7 mouse cellular contexts compared by ENCODE assay signal in genomic region chr1:171246709-171247452, GRCm38 (mm10). TPM values are rescaled to one million over a fixed set of nuclear protein-coding genes. Genes with fewer than 3 reads are reported as not detected.
A peak's percentile ranks its signal among the peaks of the same experiment; 100 is the strongest.
DNase-seq lines count a peak whose midpoint lies in the region; ATAC-seq lines count a peak whose summit lies in the region.

No protein-coding gene starts in this region.

- H3K9ac ChIP-seq in intestine, embryonic 16.5 days (ENCODE audit: low read depth, low read length): peak overlapping the region; percentile 92
- peak overlapping the region; percentile 89 for H3K9ac ChIP-seq in midbrain, embryonic 11.5 days (ENCODE audit: low read length)

- peak overlapping the region; percentile 85 for H3K27ac ChIP-seq in intestine, embryonic 16.5 days (ENCODE audit: low read length)
- H3K27ac ChIP-seq in midbrain, embryonic 11.5 days (ENCODE audit: low read depth, low read length): peak overlapping the region; percentile 20; the same call in 1 of the 2 replicates

- WGBS in intestine, embryonic 16.5 days: under 1% methylated on average over 41 of the region's 41 CpGs
- under 1% methylated on average over 41 of the region's 41 CpGs for WGBS in midbrain, embryonic 11.5 days

- peak overlapping the region; percentile 83 for H3K4me3 ChIP-seq in intestine, embryonic 16.5 days (ENCODE audit: low read length)
- peak overlapping the region; percentile 64 for H3K4me3 ChIP-seq in midbrain, embryonic 11.5 days (ENCODE audit: low read depth, low read length)

- ATAC-seq in intestine, embryonic 16.5 days: peak; percentile 92
- ATAC-seq in midbrain, embryonic 11.5 days (ENCODE audit: low FRiP score): peak; percentile 92

- peak; percentile 97 for DNase-seq in adrenal gland, adult 8-10 months
- peak; percentile 97 for DNase-seq in embryo, embryonic 9.5 days (ENCODE audit: extremely low spot score)
- peak; percentile 97 to 98 for DNase-seq in gastrocnemius, postnatal 4 days (ENCODE audit: low spot score in 2 of 2)
- DNase-seq in left cerebral cortex, postnatal 36 days (ENCODE audit: low spot score in 2 of 2): peak; percentile 97 to 98
- DNase-seq in midbrain, embryonic 11.5 days (ENCODE audit: low spot score, missing footprints): peak; percentile 100
- peak; percentile 99 for DNase-seq in skeletal muscle tissue, adult 2 months (ENCODE audit: low read depth, low spot score)

- peak overlapping the region; percentile 73 for H3K4me2 ChIP-seq in intestine, embryonic 16.5 days (ENCODE audit: low read depth, low read length)
- peak overlapping the region; percentile 81 for H3K4me2 ChIP-seq in midbrain, embryonic 11.5 days

- intact Hi-C loops in left cerebral cortex, postnatal 36 days (cut with DNase I): no loop called here

- H3K4me1 ChIP-seq in intestine, embryonic 16.5 days (ENCODE audit: control insufficient read depth, insufficient read depth, low read length): peaks cover 36% of the 10 kb centered on the region
- H3K4me1 ChIP-seq in midbrain, embryonic 11.5 days (ENCODE audit: control insufficient read depth, insufficient read depth, low read length): peaks cover 33% of the 10 kb centered on the region

- no peaks in the 10 kb centered on the region for H3K27me3 ChIP-seq in intestine, embryonic 16.5 days (replicated peaks; ENCODE audit: control insufficient read depth, insufficient read depth, low read length)
- no peaks in the 10 kb centered on the region for H3K27me3 ChIP-seq in midbrain, embryonic 11.5 days (ENCODE audit: control insufficient read depth, insufficient read depth, low read length)

- 0 out of 2 replicates have a peak, but pooled peaks cover 5% of the 10 kb centered on the region for H3K36me3 ChIP-seq in intestine, embryonic 16.5 days (ENCODE audit: control insufficient read depth, insufficient read depth, low read length)
- peaks cover 4% of the 10 kb centered on the region; the same call in 1 of the 2 replicates for H3K36me3 ChIP-seq in midbrain, embryonic 11.5 days (ENCODE audit: control insufficient read depth, insufficient read depth, low read length)

- H3K9me3 ChIP-seq in intestine, embryonic 16.5 days (ENCODE audit: control insufficient read depth, low read length): no peaks in the 10 kb centered on the region
- H3K9me3 ChIP-seq in midbrain, embryonic 11.5 days (ENCODE audit: control insufficient read depth, low read length): no peaks in the 10 kb centered on the region

RNA-seq across cellular contexts. Expression of gene Adamts4, which starts 3.3 kb away (rescaled TPM):
- total RNA-seq in adrenal gland, adult 8-10 months (2022): under 1 TPM; 0.46 to 0.80 (median 0.60) TPM
- 10 to 100 TPM; 12.1 to 12.5 TPM for total RNA-seq in gastrocnemius, postnatal 4 days (2021)
- 6.3 and 7.0 TPM in 2 replicates for polyA plus RNA-seq in intestine, embryonic 16.5 days (2015; fragmentation: Nextera tagmentation; extraction: Ambion mirVana)
- 10 to 100 TPM; 11.1 to 16.4 TPM for total RNA-seq in left cerebral cortex, postnatal 36 days (2021)
- polyA plus RNA-seq in midbrain, embryonic 11.5 days (2014; fragmentation: Nextera tagmentation; extraction: Ambion mirVana): 4.0 and 4.4 TPM in 2 replicates

RNA-seq across cellular contexts. Expression of gene Ndufs2, which starts 4.3 kb away (rescaled TPM):
- total RNA-seq in adrenal gland, adult 8-10 months (2022): 100 to 1,000 TPM; 609 to 713 (median 672) TPM
- 100 to 1,000 TPM; 471 to 503 TPM for total RNA-seq in gastrocnemius, postnatal 4 days (2021)
- polyA plus RNA-seq in intestine, embryonic 16.5 days (2015; fragmentation: Nextera tagmentation; extraction: Ambion mirVana): 339 and 373 TPM in 2 replicates
- total RNA-seq in left cerebral cortex, postnatal 36 days (2021): 100 to 1,000 TPM; 252 to 309 TPM
- 232 and 274 TPM in 2 replicates for polyA plus RNA-seq in midbrain, embryonic 11.5 days (2014; fragmentation: Nextera tagmentation; extraction: Ambion mirVana)

RNA-seq across cellular contexts. Expression of gene Fcer1g, which starts 12.7 kb away (rescaled TPM):
- 10 to 100 TPM; 21.8 to 34.4 (median 28.3) TPM for total RNA-seq in adrenal gland, adult 8-10 months (2022)
- total RNA-seq in gastrocnemius, postnatal 4 days (2021): 10 to 100 TPM; 18.7 to 28.7 TPM
- polyA plus RNA-seq in intestine, embryonic 16.5 days (2015; fragmentation: Nextera tagmentation; extraction: Ambion mirVana): 50.3 and 52.1 TPM in 2 replicates
- 10 to 100 TPM; 13.5 to 13.8 TPM for total RNA-seq in left cerebral cortex, postnatal 36 days (2021)
- 25.5 and 27.3 TPM in 2 replicates for polyA plus RNA-seq in midbrain, embryonic 11.5 days (2014; fragmentation: Nextera tagmentation; extraction: Ambion mirVana)

RNA-seq across cellular contexts. Expression of gene Apoa2, which starts 22.0 kb away (rescaled TPM):
- total RNA-seq in adrenal gland, adult 8-10 months (2022): 1 to 10 TPM; 2.0 to 6.4 (median 4.3) TPM
- total RNA-seq in gastrocnemius, postnatal 4 days (2021): 10 to 100 TPM in 1 of 2 experiments, 1 to 10 TPM in 1; 2.1 to 13.8 TPM
- polyA plus RNA-seq in intestine, embryonic 16.5 days (2015; fragmentation: Nextera tagmentation; extraction: Ambion mirVana): 55.3 and 151 TPM in 2 replicates
- total RNA-seq in left cerebral cortex, postnatal 36 days (2021): 1 to 10 TPM; 1.8 to 2.3 TPM
- 2.1 and 3.7 TPM in 2 replicates for polyA plus RNA-seq in midbrain, embryonic 11.5 days (2014; fragmentation: Nextera tagmentation; extraction: Ambion mirVana)

RNA-seq across cellular contexts. Expression of gene B4galt3, which starts 23.2 kb away (rescaled TPM):
- total RNA-seq in adrenal gland, adult 8-10 months (2022): 10 to 100 TPM; 28.5 to 44.8 (median 43.0) TPM
- total RNA-seq in gastrocnemius, postnatal 4 days (2021): 10 to 100 TPM; 18.5 to 19.5 TPM
- 50.0 and 56.5 TPM in 2 replicates for polyA plus RNA-seq in intestine, embryonic 16.5 days (2015; fragmentation: Nextera tagmentation; extraction: Ambion mirVana)
- 10 to 100 TPM; 63.6 to 64.6 TPM for total RNA-seq in left cerebral cortex, postnatal 36 days (2021)
- polyA plus RNA-seq in midbrain, embryonic 11.5 days (2014; fragmentation: Nextera tagmentation; extraction: Ambion mirVana): 49.5 and 58.4 TPM in 2 replicates

Comparison
In these comparisons a context has a peak if more than half of its experiments do, and no peak if none do; other contexts are left out.
1. Peak in every context shown above with its lines: DNase-seq, ATAC-seq, H3K4me3 ChIP-seq and H3K27ac ChIP-seq.
2. RNA of gene Adamts4, which starts 3.3 kb away (total RNA-seq): 11.1 to 16.4 TPM in left cerebral cortex, postnatal 36 days and 12.1 to 12.5 TPM in gastrocnemius, postnatal 4 days; 0.46 to 0.80 TPM in adrenal gland, adult 8-10 months; every median in the first group is over 4 times any median in the second.